17 mouse cellular contexts compared by ENCODE assay signal in the genomic region with DNA sequence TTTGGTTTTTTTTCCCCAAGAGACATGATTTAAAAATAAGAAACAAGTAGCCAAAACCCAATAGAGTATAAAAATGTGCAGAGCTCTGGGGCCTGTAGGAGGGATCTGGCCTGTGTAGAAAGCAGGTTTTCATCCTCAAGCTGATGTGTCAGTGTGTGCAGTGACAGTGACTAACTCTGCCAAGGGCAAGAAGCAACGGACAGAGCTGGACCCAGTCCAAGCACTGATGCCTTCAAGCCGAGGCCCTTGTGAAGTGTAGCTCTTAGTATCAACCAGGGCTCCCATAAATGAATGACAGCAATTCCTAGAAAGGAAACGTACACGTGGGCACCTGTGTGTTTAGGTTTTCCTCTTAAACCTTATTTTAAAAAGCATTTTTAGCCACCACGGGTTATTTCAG. TPM values are rescaled to one million over a fixed set of nuclear protein-coding genes. Genes with fewer than 3 reads are reported as not detected.
DNase-seq lines count a peak whose midpoint lies in the region.
"Had no signal": no experiment of that assay in that cellular context is flagged by ENCODE, and none has a peak within 500 bp of the region (broad histone marks: within the 10 kb centered on the region; RNA-seq: fewer than 3 reads in every experiment).

No protein-coding gene starts in this region.

- DNase-seq in adrenal gland, adult (ENCODE audit: inconsistent age in 2 of 2, low spot score in 1 of 2) = peak; percentile 85 to 91
- no peak for DNase-seq in adrenal gland, postnatal 4 days (ENCODE audit: low spot score in 2 of 2)
- peak; percentile 45 to 59 for DNase-seq in kidney, postnatal 4 days
- no peak for DNase-seq in kidney, postnatal 25 days
- DNase-seq in adipocyte (ENCODE audit: low spot score) = peak; percentile 39
- peak; percentile 80 for DNase-seq in adrenal gland, postnatal 25 days
- DNase-seq in gastrocnemius, adult 8-10 months (ENCODE audit: low spot score in 2 of 2) = no peak
- DNase-seq in gastrocnemius, postnatal 36 days = no peak
- DNase-seq: cerebellum, adult 9-10 months; gastrocnemius, postnatal 14 days; heart, adult 18-20 months; heart, postnatal 10 days; kidney, adult 2 months; lung, adult 18-20 months; retina, postnatal 1 day; right cerebral cortex, postnatal 25 days; spleen, adult 18-20 months had no signal

- intact Hi-C loops in gastrocnemius, postnatal 36 days (cut with DNase I) = no loop called here

RNA-seq across cellular contexts. Expression of a gene that starts 11.9 kb away (rescaled TPM):
- total RNA-seq in adrenal gland, postnatal 4 days (2021) = 100 to 1,000 TPM; 193 to 197 TPM
- 132 and 150 TPM in 2 replicates for total RNA-seq in adrenal gland, postnatal 25 days (2021)
- total RNA-seq in gastrocnemius, adult 8-10 months (2022) = 100 to 1,000 TPM in 3 of 4 experiments, 10 to 100 TPM in 1; 97.1 to 112 (median 104) TPM
- total RNA-seq in gastrocnemius, postnatal 36 days (2021) = 10 to 100 TPM; 94.7 to 97.5 TPM

Comparison
In these comparisons a context has a peak if more than half of its experiments do, and no peak if none do; other contexts are left out.
1. DNase-seq: peak in adrenal gland, adult (2 of 2), kidney, postnatal 4 days (2 of 2), adipocyte (single experiment) and adrenal gland, postnatal 25 days (single experiment); none in adrenal gland, postnatal 4 days (0 of 2), kidney, postnatal 25 days (0 of 2), gastrocnemius, adult 8-10 months (0 of 2) and gastrocnemius, postnatal 36 days (0 of 2).